Mouse (Mus musculus) cerebellum, postnatal 36 days (tissue): ENCODE measurements around the gene Arhgdib.
"Not testable (repeated sequence)": the region's sequence is repeated elsewhere in the genome, so short reads cannot be mapped to it uniquely, and the experiment has no call there.

Source experiments
- DNase-seq, 2 experiments: peaks; one replicate each; pipeline ENCODE4 v3.0.0; 2021 to 2022; ENCODE audit warnings: mixed read lengths in 2 of 2

Gene Arhgdib

GRCm38 (mm10) chr6:136941051-136942021, at the start of gene Arhgdib:
Arhgdib (minus strand) TSS chr6:136941899.
- DNase-seq = no peak

GRCm38 (mm10) chr6:136990557-136990956, 48.9 kb upstream of the Arhgdib start:
- DNase-seq = no peak

GRCm38 (mm10) chr6:136989824-136990497, 48.3 kb upstream of the Arhgdib start:
- no peak for DNase-seq

GRCm38 (mm10) chr6:136988536-136989060, 46.9 kb upstream of the Arhgdib start:
- DNase-seq = no peak

GRCm38 (mm10) chr6:136986718-136987117, 45.0 kb upstream of the Arhgdib start:
- DNase-seq = no peak

- no peak for DNase-seq
Observed at GRCm38 (mm10) chr6:136986019-136986418, 44.3 kb upstream of the Arhgdib start.

GRCm38 (mm10) chr6:136983201-136983600, 41.5 kb upstream of the Arhgdib start:
- no peak for DNase-seq

GRCm38 (mm10) chr6:136982581-136982980, 40.9 kb upstream of the Arhgdib start:
- DNase-seq = no peak

- DNase-seq = no peak
Observed at GRCm38 (mm10) chr6:136980331-136980746, 38.6 kb upstream of the Arhgdib start.

- DNase-seq = no peak
Observed at GRCm38 (mm10) chr6:136979274-136980082, 37.8 kb upstream of the Arhgdib start.

GRCm38 (mm10) chr6:136968877-136969276, 27.2 kb upstream of the Arhgdib start:
- DNase-seq = not testable (repeated sequence)

- no peak for DNase-seq
Observed at GRCm38 (mm10) chr6:136967466-136967865, 25.8 kb upstream of the Arhgdib start.

GRCm38 (mm10) chr6:136965912-136966311, 24.2 kb upstream of the Arhgdib start:
- no peak for DNase-seq

GRCm38 (mm10) chr6:136964609-136965510, 23.2 kb upstream of the Arhgdib start:
- no peak for DNase-seq

- DNase-seq = no peak
Observed at GRCm38 (mm10) chr6:136962957-136963356, 21.3 kb upstream of the Arhgdib start.

GRCm38 (mm10) chr6:136959131-136959530, 17.4 kb upstream of the Arhgdib start:
- DNase-seq = no peak

- DNase-seq = no peak
Observed at GRCm38 (mm10) chr6:136957062-136957461, 15.4 kb upstream of the Arhgdib start.

- DNase-seq = no peak
Observed at GRCm38 (mm10) chr6:136955240-136955639, 13.5 kb upstream of the Arhgdib start.

- DNase-seq = no peak
Observed at GRCm38 (mm10) chr6:136954715-136955114, 13.0 kb upstream of the Arhgdib start.

GRCm38 (mm10) chr6:136954192-136954591, 12.5 kb upstream of the Arhgdib start:
- DNase-seq = no peak

GRCm38 (mm10) chr6:136952930-136953329, 11.2 kb upstream of the Arhgdib start:
- no peak for DNase-seq

- no peak for DNase-seq
Observed at GRCm38 (mm10) chr6:136950171-136950570, 8.5 kb upstream of the Arhgdib start.
